Mouse (Mus musculus) adrenal gland, adult 2 months (tissue): ENCODE measurements around the gene Aida. TPM values are rescaled to one million over a fixed set of nuclear protein-coding genes. Genes with fewer than 3 reads are reported as not detected.
"Not testable (repeated sequence)": the region's sequence is repeated elsewhere in the genome, so short reads cannot be mapped to it uniquely, and the experiment has no call there.

Source experiments
- DNase-seq: peaks from one replicate; pipeline ENCODE4 v3.0.0; 2021
- polyA plus RNA-seq: library from polyadenylated mRNA; depleted of rRNA; stranded (reverse); fragments of >200 nt; gene quantifications from 2 replicates; pipeline ENCODE4 v1.2.3, GENCODE M21; 2012
- total RNA-seq, 2 experiments: library from RNA; stranded (reverse); gene quantifications; 2 replicates each; pipeline ENCODE4 v1.2.3; 2021

The Aida gene
- total and polyA plus RNA-seq, 3 experiments, result 10.7 to 58.5 (median 50.7) TPM

GRCm38 (mm10) chr1:183315783-183316182 lies 19.4 kb downstream of the Aida start:
- no peak for DNase-seq

GRCm38 (mm10) chr1:183320708-183321107 lies 24.3 kb downstream of the Aida start:
- no peak for DNase-seq

- DNase-seq, result not testable (repeated sequence)
Observed at GRCm38 (mm10) chr1:183322496-183322895, 26.1 kb downstream of the Aida start.

- DNase-seq, result no peak
Observed at GRCm38 (mm10) chr1:183323923-183324322, 27.5 kb downstream of the Aida start.

GRCm38 (mm10) chr1:183324433-183324832 lies 28.0 kb downstream of the Aida start:
- DNase-seq, result no peak

GRCm38 (mm10) chr1:183327171-183327570 lies 30.8 kb downstream of the Aida start:
- DNase-seq, result peak; percentile 45

- not testable (repeated sequence) for DNase-seq
Observed at GRCm38 (mm10) chr1:183342902-183343301, 46.5 kb downstream of the Aida start.

GRCm38 (mm10) chr1:183344886-183345816 lies 48.8 kb downstream of the Aida start:
- peak; percentile 93 for DNase-seq

GRCm38 (mm10) chr1:183345817-183346195 lies 49.4 kb downstream of the Aida start:
- DNase-seq, result no peak

- peak; percentile 82 for DNase-seq
Observed at GRCm38 (mm10) chr1:183349840-183350239, 53.5 kb downstream of the Aida start.

GRCm38 (mm10) chr1:183358901-183359300 lies 62.5 kb downstream of the Aida start:
- DNase-seq, result no peak

- no peak for DNase-seq
Observed at GRCm38 (mm10) chr1:183362301-183362700, 65.9 kb downstream of the Aida start.

- DNase-seq, result no peak
Observed at GRCm38 (mm10) chr1:183362729-183363576, 66.6 kb downstream of the Aida start.

GRCm38 (mm10) chr1:183363577-183363867 lies 67.1 kb downstream of the Aida start:
- no peak for DNase-seq

GRCm38 (mm10) chr1:183366361-183366760 lies 70.0 kb downstream of the Aida start:
- no peak for DNase-seq

GRCm38 (mm10) chr1:183368601-183369400 lies 72.4 kb downstream of the Aida start:
- DNase-seq, result no peak

GRCm38 (mm10) chr1:183369427-183370014 lies 73.1 kb downstream of the Aida start, which contains the start of gene Mia3:
Gene Mia3 (minus strand): TSS chr1:183369553.
- peak; percentile 97 for DNase-seq

GRCm38 (mm10) chr1:183374728-183375127 lies 78.3 kb downstream of the Aida start:
- DNase-seq, result no peak
